Mouse (Mus musculus): ENCODE results near the gene Defb5.

DNA sequence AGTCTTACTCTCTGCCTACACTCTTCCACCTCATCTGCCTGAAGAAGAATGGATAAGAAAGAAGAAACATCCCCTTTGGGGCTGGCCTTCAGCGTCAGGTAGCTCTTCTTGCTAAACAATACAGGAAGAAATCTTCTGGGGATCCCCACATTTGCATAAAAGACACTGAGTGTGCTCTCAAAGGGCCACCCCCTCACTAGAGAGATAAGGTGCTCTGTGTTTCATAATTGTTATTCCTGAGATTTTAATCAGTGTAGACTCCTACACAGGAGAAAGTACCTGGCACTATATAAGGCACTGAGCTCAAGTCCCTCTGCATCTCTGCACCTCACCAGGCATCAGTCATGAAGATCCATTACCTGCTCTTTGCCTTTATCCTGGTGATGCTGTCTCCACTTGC is 22.2 kb upstream of the Defb5 start, which contains the start of gene Defb6:
- no peak for TF ChIP-seq HCFC1 (IDR thresholded peaks at IDR 0.05; ENCODE audit: borderline replicate concordance, insufficient read depth, low read length)
- TF ChIP-seq MAFK (IDR thresholded peaks at IDR 0.05; ENCODE audit: insufficient read depth, low read depth, low read length) = no peak
- no peak for TF ChIP-seq CHD2 (IDR thresholded peaks at IDR 0.05; ENCODE audit: low read depth, low read length)
- no peak for TF ChIP-seq ZNF384 (IDR thresholded peaks at IDR 0.05; ENCODE audit: low read depth, low read length)
- no peak for TF ChIP-seq ZC3H11A (IDR thresholded peaks at IDR 0.05; ENCODE audit: borderline replicate concordance, low read depth, low read length)

Data from ES-E14 (cell line).